Mouse (Mus musculus) left cerebral cortex, adult 2 months (tissue): ENCODE measurements around the gene Gm6096. TPM values are rescaled to one million over a fixed set of nuclear protein-coding genes. Genes with fewer than 3 reads are reported as not detected.

ENCODE experiments used
- DNase-seq, 2 experiments: peaks; one replicate each; pipeline ENCODE4 v3.0.0; 2021 to 2022; ENCODE audit warnings: low spot score in 2 of 2, mixed read lengths in 1 of 2; ENCODE audit errors: extremely low spot score in 1 of 2
- H3K27ac ChIP-seq: fragments of 200-600 bp; 2 replicates; pipeline ENCODE4 v1.8.1; 2022
- H3K4me3 ChIP-seq: fragments of 200-600 bp; 2 replicates; pipeline ENCODE4 v1.8.1; 2022
- CTCF ChIP-seq: fragments of 200-600 bp; IDR thresholded peaks from 2 replicates; pipeline ENCODE4 v1.8.1; 2022; ENCODE audit warnings: antibody characterized with exemption, mild to moderate bottlenecking, moderate library complexity
- intact Hi-C: fragments of 180-260 bp; cut with DNase I; formaldehyde crosslinking; loops from one replicate; pipeline ENCODE4 v1.15.1; 2025
- total RNA-seq, 2 experiments: library from RNA; stranded (reverse); gene quantifications; 2 replicates each; pipeline ENCODE4 v1.2.3; 2021

The Gm6096 gene
- total RNA-seq, 2 experiments from 2014 or later: not detected

- DNase-seq: peak in 1 of 2 experiments; percentile 41
- H3K4me3 ChIP-seq: peak overlapping the region; percentile 17
These were observed 24.8 kb upstream of the Gm6096 start for GRCm38 (mm10) chr7:34226086-34226485.

GRCm38 (mm10) chr7:34226846-34227245 is 24.0 kb upstream of the Gm6096 start:
- H3K4me3 ChIP-seq: peak overlapping the region; percentile 17
- peak; percentile 32 for TF ChIP-seq CTCF
- H3K27ac ChIP-seq: no peak overlapping the region
- DNase-seq: no peak
- intact Hi-C loops: no loop called here

More at GRCm38 (mm10) chr7:34226086-34226485, 24.8 kb upstream of the Gm6096 start:
- intact Hi-C loops: no loop called here
- no peak for TF ChIP-seq CTCF
- 0 out of 2 replicates have a peak overlapping the region, but pooled peaks have one; percentile 11 for H3K27ac ChIP-seq

DNA sequence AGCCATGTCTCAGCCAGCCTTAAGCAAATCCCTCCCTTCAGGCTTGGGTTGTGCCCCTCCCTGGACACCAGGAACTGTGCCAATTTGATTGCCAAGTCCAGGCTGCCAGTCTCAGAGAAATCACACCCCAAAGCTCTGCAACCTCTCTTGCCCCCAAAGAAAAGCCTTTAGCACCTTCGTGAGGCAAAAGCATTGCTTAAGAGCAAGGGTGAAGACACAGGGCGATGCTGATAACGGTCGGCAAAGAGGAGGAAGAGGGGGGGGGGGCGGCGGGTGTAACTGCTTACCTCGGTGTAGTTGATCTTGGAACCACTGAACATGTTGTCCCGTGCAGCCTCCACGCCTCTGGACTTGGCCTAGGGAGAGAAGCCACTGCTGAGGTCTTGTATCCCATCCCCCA is 22.2 kb upstream of the Gm6096 start:
- intact Hi-C loops: loop anchor here (1.0 kb wide), 1 partner anchor 32 kb away; the partner anchor contains the start of gene Pdcd2l
- DNase-seq: no peak
- peak overlapping the region; percentile 36 for H3K4me3 ChIP-seq
- no peak for TF ChIP-seq CTCF
- H3K27ac ChIP-seq: no peak overlapping the region

- no peak for DNase-seq
- no peak for TF ChIP-seq CTCF
- peak overlapping the region; percentile 94 for H3K27ac ChIP-seq
- peak overlapping the region; percentile 90 for H3K4me3 ChIP-seq
- intact Hi-C loops: loop anchor here (1.0 kb wide), 1 partner anchor 33 kb away; the partner anchor contains the start of gene Pdcd2l
These were observed 21.7 kb upstream of the Gm6096 start for GRCm38 (mm10) chr7:34229153-34229552.

DNA sequence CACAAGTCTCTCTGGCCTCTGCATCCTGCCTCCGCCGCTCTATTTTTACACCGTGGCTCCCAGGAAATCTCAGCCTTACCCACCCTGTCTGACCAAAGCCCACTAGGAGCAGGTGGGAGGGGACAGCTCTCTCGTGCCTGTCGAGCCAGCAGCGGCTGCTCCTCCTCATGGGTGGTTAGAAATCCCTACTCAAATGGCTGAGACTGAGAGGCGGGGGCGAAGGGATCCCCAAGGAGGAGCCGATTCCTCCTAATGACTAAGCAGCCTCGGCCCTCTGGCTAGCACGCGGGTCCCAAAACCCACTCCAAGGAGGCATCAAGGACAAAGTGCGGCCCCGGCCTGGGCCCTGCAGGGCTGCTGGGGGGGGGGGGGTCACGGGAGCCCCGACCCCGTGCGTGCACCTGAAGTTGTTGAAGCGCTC is 21.1 kb upstream of the Gm6096 start:
- intact Hi-C loops: loop anchor here (1.0 kb wide), 1 partner anchor 33 kb away; the partner anchor contains the start of gene Pdcd2l

DNA sequence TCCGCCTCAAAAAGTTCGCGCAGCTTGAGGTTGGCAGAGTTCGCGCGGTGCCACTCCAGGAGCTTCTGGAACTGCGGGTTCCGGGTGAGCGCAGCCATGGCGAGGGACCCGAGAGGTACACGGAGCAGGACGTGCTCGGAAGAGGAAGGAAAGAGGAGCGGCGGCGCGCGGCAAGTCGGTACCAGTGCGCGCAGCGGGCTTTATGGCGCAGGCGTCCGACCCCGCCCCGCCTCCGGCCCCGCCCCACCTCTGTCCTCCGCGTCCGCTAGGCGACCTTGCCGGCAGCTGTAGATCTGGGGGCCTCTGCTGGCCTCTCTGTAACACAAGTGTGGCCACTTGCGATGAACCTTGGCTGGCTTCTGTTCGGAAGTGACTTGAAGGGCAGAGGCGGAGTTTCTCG is 20.7 kb upstream of the Gm6096 start, which contains the start of gene Gpi1:
Gene Gpi1 (minus strand): TSS at position 221 of the 400 bp plus-strand sequence.
- Histone ChIP-seq H3K27ac (peak within 1 kb of the TSS; percentile 94), H3K4me3 (peak within 1 kb of the TSS; percentile 90)
- intact Hi-C loops: no loop called here
- DNase-seq: peak; percentile 76 to 83
- TF ChIP-seq CTCF: peak; percentile 34

More for the DNA sequence above, 21.1 kb upstream of the Gm6096 start:
- TF ChIP-seq CTCF: no peak
- Histone ChIP-seq H3K27ac (peak overlapping the region; percentile 94), H3K4me3 (peak overlapping the region; percentile 90)
- DNase-seq: peak; percentile 64 to 72

DNA sequence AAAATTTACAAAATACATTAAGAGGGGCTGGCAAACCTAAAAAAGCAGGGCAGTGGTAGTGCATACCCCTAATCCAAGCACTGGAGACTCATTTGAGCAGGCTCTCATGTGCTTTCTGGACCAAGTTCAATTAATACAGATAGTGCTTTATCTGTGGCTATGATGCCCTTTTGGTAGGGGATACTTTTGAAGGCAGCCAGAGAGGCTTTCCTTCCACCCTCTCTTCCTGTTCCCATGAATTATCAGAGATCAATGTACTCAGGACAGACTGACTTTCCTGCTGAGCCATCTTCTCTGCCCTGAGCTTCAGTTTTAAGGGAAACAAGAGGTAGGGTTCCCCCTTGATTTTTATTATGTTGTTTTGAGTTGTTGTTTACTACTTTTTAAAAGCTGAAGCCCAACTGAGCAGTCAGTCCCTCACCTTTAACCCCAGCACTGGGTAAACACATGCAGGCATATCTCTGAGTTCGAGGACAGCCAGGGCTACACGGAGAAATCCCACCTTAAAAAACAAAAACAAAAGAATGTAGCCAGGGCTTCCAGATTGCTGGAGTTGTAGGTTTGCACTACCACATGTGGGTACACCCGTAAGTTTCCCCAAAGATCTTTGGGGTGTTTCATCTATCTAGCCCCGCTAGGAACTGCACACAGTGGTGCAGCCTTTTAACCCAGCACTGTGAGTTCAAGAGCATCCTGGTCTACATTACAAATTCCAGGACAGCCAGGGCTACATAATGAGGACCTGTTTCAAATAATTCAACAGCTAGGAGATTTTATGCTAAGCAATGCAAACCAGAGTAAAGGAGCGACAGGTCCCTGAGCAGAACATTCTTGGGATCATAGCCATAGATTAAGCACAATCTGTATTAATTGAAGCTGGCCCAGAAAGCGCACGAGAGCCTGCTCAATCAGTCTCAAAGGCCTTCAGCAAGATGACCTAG is 17.8 kb upstream of the Gm6096 start:
- TF ChIP-seq CTCF: no peak
- intact Hi-C loops: no loop called here
- H3K27ac ChIP-seq: peak overlapping the region; percentile 96

GRCm38 (mm10) chr7:34233909-34234609 is 16.8 kb upstream of the Gm6096 start:
- peak overlapping the region; percentile 96 for H3K27ac ChIP-seq
- no peak for TF ChIP-seq CTCF
- DNase-seq: peak; percentile 100
- intact Hi-C loops: no loop called here
- peak overlapping the region; percentile 53 for H3K4me3 ChIP-seq

More for the DNA sequence above, 17.8 kb upstream of the Gm6096 start:
- H3K4me3 ChIP-seq: peak overlapping the region; percentile 53
- no peak for DNase-seq

GRCm38 (mm10) chr7:34234610-34235561 is 16.0 kb upstream of the Gm6096 start:
- no peak for TF ChIP-seq CTCF
- no peak for DNase-seq
- peak overlapping the region; percentile 96 for H3K27ac ChIP-seq
- peak overlapping the region; percentile 53 for H3K4me3 ChIP-seq
- intact Hi-C loops: no loop called here

DNA sequence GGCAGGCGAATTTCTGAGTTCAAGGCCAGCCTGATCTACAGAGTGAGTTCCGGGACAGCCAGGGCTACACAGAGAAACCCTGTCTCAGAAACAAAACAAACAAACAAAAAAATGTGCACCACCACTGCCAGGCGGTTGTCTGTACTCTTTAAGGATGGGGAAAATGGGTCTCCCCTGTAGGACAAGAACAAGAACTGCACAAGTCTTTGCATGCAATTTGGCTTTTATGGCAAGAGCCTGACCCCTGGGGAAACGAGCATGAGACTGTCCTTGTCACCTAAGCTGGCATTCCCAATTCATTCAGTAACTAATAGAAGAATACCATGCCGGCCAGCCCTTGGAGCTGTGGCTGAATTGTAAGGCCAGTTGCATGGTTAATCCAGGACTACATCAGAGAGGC is 15.2 kb upstream of the Gm6096 start:
- Histone ChIP-seq H3K27ac (no peak overlapping the region), H3K4me3 (no peak overlapping the region)
- TF ChIP-seq CTCF: no peak; the same call in 1 of the 2 replicates
- DNase-seq: no peak
- intact Hi-C loops: no loop called here

DNA sequence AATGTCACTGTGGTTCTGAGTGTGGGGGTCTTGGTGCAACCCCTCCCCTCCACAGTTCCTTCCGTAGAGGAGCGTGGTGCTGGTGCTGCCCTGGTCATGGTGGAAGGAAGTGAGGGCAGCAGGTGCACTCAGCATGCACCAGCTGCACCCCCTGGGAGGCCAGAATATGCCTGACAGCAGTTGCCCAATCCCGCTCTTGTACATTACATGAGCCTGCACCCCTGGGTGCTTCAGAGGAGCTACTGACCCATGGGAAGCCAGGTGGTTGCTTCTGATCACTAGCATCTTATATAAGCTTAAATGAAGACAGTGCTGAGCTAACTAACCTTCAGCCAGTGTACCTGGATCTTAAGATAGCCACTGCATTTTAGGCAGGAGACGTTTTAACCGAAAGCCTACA is 12.8 kb upstream of the Gm6096 start:
- no peak overlapping the region for H3K4me3 ChIP-seq
- intact Hi-C loops: no loop called here
- no peak overlapping the region for H3K27ac ChIP-seq
- DNase-seq: no peak
- TF ChIP-seq CTCF: no peak
